Mouse (Mus musculus) ZHBTc4 (cell line): ENCODE data around the gene Btbd11.

ENCODE experiments used
- DNase-seq: peaks from one replicate; pipeline ENCODE4 v3.0.0-alpha.2; 2011; ENCODE audit warnings: low read depth, low spot score

The Btbd11 gene

DNA sequence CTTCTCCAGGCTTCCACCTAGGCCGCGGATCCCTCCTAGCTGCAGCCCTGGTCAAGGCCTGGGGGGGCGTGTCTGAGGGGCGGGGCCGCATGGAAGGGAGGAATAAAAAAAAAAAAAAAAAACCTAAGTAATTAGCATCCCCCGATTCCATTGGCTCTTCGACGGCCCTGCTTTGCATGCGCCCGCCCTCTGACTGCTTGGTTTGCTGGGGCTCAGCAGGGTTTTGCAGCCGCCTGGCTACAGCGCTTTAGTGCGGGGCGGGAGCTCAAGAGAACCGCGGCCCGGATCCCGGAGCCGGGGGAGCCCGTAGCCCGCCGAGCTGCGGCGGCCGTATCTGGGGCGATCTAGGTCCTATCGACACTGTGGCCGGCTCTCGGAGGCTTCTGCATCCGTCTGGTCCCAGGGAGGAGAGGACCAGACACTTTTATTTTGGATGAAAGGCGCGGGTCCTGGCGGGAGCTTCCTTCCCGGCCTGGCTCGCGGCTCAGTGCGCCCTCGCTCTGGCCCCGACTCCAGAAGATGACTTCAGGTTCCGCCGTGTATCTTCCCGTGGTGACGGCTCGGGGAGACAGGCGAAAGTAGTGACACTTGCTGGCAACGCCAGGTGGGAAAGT is at the start of gene Btbd11:
Gene Btbd11 (plus strand): TSS at position 210 of the 614 bp plus-strand sequence.
- DNase-seq = peak; percentile 98

DNA sequence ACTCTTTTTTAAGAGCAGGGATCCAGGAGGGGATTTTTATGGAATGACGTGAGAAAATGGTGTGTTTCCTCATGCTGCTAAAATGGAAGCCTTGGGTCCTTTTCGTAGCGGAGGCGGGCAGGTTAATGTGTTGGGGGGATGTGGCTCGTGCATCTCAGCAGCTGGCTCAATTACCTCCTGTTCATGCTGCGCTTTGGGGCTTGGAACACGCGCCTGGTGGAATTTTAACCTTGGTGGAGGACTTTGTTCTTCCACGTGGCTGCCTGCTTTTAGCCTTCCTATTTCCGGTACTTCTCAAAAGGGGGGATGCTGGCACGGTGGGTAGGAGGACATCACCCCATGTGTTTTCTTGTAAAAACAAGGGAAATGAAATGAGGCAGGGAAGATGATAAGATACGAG is 47.9 kb upstream of the Btbd11 start:
- no peak for DNase-seq

DNA sequence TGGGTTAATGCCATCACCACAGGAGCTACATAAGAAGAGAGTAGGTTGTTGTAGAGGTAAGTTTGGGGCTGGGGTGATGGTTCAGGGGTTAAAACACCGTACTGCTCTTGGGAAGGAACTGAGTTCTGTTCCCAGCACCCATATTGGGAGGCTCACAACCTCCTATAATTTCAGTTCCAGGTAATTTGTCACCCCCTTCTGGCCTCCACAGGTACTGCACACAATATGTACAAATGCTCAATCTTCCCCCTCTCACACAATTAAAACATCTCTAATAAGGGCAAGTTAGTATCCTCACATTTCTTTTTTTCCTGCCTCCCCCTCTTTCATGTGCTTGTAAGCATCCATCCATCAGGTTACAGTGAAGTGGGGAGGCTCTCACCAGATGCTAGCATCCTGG is 44.7 kb upstream of the Btbd11 start:
- DNase-seq = peak; percentile 27

DNA sequence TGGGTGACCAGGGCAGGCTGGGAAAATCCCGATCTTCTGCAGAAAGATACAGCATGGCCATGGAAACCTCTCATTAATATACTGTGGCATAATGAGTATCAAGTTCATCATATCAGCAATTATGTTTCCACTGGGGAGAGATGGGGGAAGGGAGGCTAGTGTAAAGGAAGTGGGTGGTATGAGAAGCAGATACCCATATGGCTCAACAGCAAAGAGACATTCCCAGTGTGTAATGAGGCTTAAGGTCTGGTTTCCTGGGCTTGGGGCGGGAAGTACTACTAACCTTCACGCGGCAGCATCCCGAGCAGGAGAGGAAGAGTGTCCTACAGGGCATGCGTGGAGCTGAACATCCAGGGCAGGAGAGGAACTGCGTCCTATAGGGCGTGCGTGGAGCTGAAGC is 39.4 kb upstream of the Btbd11 start:
- DNase-seq = no peak

DNA sequence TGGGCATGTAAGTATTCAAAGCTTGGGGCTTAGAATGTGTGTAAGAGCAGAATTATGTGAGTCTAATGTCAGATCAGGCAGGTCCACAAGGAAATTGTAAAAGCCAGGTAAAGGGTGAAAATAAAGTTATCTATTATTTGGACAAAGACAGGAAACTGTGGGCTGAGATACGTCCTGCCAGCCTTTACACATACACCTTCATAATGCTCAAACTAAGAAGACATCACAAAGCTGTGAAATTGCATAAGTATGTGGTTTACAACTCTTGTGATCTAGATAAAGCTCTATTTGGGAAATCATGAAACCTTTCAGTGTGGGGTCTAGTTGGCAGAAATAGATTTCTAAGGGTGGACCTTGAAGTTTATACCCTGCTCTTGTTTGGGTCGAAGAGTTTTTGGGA is 34.1 kb upstream of the Btbd11 start:
- no peak for DNase-seq

DNA sequence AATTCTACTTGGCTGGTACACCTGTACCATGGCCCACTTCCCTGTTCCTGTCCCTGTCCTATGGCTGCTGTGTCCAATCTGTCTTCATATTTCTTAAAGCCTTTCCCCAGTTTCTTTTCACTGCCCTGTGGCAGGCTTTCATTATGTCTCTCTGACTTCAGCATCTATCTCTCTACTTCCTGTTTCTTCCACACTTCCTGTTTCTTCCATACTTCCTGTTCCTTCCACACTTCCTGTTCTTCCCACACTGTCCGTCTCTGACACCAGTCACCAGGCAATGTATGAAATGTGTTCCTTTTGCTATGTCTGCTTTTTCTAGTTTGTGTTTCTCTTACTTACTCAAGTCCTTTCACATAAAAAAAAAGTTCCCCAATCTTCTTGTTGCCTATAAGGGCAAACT is 32.3 kb upstream of the Btbd11 start:
- no peak for DNase-seq

DNA sequence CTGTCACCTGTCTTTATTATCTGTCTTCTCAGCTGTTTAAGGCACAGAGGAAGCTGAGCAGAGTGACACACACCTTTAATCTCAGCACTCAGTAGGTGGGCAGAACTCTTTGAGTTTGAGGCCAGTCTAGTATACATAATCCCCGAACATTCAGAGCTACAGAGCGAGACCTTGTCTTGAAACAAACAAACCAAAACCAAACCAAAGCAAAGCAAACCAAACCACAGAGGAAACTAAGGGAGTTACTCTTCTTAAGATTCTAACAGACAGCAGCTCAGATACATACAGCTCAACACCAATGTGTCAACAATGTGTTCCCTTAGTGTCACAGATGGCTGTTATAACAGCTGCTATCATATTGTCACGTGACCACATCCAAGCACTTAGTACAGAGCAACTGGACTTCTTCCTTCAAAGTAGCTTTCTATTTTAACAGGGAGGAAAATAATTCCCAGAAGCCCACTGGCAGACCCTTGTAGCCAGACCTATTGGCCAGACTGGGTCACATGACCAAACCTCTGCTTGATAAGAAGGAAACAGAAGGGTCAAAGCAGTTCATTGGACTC is 27.0 kb upstream of the Btbd11 start:
- no peak for DNase-seq

DNA sequence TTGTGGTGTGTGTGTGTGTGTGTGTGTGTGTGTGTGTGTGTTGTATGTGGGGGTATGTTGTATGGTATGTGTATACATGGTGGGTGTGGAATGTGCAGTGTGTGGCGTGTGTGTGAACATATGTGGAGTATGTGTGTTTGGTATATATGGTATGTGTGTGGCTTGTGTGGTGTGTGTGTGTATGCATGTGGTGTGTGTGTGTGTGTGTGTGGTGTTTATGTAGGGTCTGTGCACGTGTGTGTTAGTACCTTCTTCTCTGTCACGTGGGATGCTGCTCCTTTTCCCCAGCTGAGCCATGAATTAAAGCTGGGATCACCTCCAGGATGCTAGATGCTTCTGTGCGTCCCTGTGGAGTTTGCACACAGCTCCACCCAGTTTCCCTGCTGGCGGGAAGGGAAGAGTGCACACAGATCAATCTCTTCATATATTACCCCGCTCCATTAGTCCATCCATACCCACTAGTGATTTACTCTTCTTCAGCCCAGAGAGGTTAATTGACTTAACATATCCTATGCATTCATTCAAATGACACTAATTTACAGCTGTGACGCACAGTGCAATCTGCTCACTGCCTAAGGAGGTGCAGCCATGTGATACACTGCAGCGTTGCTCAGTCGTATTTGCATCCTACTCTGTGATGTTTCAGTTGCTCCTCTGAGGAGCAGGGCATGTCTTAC is 23.7 kb upstream of the Btbd11 start:
- DNase-seq = peak; percentile 13

DNA sequence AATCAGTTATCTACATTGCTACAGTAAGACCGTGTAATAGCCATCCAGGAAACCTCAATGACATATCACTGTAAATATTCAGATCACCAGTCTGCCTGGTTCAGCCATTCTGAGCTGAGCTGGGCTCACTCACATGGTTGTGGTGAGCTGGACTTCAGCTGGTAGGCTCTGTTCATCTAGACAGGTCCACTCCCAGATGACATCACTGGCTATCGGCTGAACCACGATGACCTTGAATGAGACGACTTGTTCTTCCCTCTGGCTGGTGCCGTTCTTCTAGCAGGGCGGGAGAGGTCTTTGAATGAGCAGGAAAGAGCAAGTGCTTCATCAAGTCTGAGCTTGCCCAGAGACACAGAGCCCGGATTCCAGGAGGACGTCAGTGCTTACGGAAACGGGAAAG is 19.7 kb upstream of the Btbd11 start:
- no peak for DNase-seq

DNA sequence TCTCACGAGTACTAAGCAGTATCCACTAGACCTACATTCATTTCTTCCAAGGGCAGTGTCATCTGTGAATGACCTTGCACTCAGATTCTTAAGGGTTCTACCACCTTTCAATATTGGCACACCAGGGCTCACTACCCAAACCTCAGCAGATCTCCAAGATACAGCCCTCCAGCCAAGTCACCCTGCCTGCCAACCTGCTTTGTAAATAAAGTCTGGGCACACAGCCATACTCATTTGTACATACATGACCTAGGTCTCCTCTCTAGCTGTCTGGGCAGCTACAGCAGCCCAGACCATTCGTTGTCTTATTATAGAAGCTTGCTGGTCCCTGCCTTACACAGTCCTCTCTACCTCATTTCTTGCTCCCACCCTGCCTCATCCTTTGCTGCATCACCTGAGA is 15.3 kb upstream of the Btbd11 start:
- DNase-seq = no peak

DNA sequence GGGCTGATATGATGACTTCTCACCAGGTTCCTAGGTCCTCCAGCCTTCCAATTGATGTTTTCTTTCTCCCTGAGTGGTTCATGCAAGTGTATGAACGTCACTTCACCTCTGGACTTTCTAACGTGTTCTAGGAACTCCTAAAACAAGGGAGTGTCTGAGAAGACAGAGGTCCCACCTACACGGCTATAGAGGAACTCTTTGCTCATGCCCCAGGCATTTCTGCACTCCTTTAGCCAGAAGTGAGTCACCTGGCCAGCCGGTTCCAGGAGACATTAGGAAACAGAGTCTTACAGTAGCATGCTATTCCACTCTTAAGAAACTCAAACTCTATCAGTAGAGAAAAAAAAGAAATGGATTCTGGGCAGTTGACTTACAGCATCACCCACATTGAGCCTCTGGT is 14.5 kb upstream of the Btbd11 start:
- DNase-seq = no peak

DNA sequence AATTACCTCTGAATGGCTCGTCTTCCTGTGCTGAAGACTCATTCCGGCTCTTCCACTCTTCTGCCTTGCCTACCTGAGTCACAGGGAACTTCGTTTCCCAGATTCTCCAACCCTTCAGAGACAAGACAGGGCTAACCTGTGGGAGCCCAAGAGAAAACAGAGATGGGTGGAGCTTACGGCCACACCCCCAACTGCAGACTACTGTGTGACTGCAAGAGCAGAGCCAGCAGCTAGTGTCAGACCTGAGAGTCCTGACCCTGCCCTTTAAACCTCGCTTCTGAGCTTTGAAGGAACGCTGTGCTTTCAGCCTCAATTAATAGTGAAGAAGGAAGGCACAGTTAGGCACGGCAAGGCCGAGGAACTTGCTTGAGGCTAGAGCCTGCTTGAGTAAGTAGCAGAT is 7.6 kb upstream of the Btbd11 start:
- peak; percentile 81 for DNase-seq

DNA sequence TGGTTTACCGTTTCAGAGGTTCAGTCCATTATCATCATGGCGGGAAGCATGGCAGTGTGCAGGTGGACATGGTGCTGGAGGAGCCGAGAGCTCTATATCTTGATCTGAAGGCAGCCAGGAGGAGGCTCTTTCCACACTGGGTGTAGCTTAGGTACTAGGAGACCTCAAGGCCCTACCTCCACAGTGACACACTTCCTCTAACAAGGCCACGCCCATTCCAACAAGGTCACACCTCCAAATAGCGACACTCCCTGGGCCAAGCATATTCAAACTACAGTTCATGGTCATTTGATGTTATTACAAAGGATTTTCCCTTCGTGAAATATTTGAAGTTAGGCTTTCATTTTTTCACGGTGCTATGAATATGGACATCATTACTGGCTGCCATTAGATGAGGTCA is 3.6 kb upstream of the Btbd11 start:
- peak; percentile 58 for DNase-seq

DNA sequence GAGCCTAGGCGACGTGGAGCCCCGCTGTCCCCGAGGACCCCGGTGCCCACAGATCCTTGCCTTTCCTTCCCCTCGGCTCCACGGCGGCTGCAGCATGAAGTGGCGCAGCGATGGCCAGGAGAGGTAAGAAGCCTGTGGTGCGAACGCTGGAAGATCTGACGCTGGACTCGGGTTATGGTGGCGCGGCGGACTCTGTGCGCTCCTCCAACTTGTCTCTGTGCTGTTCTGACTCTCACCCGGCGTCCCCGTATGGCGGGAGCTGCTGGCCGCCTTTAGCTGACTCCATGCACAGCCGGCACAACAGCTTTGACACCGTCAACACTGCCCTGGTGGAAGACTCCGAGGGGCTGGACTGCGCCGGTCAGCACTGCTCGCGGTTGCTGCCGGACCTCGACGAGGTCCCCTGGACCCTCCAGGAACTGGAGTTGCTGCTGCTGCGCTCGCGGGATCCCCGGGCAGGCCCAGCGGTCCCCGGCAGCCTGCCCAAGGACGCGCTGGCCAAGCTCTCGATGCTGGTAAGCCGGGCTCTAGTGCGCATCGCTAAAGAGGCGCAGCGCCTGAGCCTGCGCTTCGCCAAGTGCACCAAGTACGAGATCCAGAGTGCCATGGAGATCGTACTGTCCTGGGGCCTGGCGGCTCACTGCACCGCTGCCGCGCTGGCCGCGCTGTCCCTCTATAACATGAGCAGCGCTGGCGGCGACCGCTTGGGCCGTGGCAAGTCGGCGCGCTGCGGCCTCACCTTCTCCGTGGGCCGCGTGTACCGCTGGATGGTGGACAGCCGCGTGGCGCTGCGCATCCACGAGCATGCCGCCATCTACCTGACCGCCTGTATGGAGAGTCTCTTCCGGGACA is 831 bp downstream of the Btbd11 start:
- peak; percentile 50 for DNase-seq

DNA sequence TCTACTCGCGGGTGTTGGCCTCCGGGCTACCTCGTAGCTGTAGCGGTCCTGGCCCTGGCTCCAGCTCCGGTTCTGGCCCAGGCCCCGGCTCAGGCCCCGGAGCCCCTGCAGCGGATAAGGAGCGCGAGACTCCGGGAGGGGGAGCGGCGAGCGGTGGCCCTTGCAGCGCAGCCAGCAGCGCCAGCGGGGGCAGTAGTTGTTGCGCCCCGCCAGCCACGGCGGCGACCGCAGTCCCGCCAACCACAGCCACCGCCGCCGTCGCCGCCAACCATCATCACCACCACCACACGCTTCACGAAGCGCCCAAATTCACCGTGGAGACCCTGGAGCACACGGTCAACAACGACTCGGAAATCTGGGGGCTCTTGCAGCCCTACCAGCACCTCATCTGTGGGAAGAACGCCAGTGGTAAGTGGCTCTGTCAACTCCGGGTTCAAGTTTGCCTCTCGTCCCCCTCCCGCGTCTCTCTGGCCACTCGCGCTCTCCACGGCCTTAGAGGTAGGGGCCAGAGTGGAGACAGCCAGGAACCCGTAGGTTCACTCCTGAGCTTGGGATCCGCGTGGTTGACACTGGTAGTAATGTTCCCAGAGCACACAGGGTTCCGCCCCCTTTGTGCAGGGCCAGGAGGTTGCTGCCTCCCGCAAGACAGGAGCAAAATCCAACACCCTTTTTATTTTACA is 1.6 kb downstream of the Btbd11 start:
- DNase-seq = peak; percentile 73

DNA sequence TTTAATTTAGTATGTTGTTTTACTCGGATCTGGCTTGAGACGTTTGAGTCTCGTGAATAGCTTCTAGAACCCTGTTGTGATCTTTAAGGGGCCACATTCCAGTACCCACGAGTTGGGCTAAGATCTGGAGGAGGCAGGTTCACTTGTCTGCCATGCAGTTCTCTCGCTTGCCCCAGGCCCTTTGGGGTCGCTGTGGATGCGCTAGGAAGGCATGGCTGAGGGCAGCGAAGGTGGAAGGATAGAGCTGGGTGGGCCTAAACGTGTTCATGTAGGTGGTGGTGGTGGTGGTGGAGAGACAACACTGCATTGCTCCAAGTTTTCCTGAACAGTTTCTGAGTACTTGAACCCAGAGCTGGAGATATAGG is 2.1 kb downstream of the Btbd11 start:
- peak; percentile 86 for DNase-seq

DNA sequence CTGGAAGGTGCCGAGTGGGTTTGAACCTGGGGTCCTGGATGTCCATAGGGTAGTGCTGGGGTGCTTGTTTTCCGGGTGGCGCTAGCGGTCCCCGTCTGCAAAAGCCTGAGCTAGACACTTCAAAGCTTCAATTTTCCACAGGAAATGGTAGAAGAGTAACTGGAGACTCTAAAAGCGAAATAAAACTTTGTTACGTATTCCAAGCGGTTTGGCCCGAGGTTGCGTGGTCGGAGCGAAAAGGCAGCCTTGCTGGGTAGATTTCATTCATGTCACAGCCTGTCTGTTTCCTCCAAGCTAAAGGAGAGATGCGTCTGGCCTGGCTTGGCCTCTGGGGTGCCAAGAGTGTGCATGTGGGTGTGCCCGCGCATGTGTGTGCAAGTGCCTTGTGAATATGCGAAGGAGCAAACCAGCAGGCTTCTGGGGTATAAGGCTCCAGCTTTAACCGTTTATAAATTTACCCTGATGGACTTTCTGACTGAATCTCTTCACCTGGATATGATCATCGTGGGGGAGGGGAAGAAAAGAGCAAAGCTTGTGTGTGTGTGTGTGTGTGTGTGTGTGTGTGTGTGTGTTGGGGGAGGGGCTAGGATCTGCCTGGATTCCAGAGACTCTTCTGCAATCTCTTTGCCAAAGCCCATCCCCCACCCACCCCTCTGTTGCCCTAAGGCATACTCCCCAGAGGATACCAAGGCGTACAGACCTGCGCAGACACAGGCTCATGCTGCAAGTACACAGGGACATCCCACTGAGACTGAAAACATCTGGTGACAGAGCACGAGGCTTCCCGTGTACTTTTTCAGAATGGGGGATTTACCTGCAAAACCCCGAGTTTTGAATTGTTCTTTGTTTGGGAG is 2.9 kb downstream of the Btbd11 start:
- DNase-seq = peak; percentile 71

DNA sequence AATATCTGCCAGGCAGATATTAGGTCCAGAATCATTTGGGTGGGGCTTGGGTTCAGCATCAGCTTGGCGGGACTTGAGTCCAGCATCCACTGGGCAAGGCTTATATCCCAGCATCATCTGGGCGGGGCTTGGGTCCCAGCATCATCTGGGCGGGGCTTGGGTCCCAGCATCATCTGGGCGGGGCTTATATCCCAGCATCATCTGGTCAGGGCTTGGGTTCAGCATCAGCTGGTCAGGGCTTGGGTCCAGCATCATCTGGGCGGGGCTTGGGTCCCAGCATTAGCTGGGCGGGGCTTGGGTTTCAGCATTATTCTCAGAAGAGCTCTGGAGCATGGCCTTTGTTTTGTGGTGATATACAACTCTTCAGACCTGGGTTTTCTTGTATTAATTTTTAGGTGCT is 6.4 kb downstream of the Btbd11 start:
- DNase-seq = peak; percentile 15

DNA sequence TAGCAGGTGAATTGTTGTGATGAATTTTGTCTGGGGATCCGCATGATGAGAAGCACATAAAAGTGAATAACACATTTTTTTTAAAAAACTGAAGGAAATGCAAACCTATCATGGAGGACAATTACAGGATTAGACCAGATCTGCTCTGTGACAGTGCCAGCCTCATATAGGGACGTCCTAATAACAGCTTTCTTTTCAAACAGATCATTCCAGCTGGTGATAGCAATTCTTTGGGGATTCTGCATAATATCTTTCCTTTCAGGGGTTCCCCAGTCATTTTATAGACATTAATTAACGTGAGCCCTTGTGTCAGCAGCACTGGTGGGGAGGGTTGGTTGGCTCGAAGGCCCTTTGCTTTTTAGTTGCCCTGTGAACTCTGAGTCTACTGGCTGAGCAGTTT is 7.9 kb downstream of the Btbd11 start:
- no peak for DNase-seq

DNA sequence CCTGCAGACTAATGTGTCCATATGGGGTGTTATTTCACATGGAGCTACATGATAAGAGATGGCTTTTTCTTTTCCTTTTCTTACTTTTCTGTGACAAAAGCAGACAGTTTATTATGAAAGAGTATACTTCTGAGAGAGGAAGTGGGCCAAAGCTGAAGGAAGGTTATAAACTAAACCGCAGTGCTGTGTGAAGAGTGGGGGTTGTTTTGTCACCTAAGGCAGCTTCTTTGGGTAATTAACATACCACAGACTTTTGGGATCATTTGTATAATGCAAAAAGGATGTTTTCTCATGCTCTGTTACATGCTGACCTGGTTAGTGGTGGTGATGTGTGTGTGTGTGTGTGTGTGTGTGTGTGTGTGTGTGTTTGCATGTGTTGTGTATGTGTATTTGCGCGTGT is 24.5 kb downstream of the Btbd11 start:
- no peak for DNase-seq
